Mouse (Mus musculus): ENCODE data around the gene Rbpms2. TPM values are rescaled to one million over a fixed set of nuclear protein-coding genes. Genes with fewer than 3 reads are reported as not detected.

Gene Rbpms2
- polyA plus RNA-seq, 1 experiment: 0.05 TPM

DNA sequence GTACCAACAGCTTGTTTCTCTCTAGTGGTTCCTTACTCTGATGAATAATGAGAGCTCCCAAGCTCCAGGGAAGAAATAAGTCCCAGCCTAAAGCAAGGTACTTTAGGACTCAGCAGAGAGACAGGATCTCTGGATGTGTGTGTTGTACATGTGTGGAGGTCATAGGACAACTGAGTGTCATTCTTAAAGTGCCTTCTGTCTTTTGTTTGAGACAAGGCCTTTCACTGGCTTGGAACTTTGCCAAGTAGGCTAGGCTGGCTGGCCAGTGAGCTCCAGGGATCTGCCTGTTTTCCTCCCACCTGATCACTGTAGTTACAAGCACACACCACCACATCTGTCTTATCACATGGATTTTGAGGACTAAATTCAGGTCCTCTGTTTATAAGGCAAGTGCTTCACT is 66.9 kb downstream of the Rbpms2 start:
- TF ChIP-seq GATA1 (IDR thresholded peaks at IDR 0.05; ENCODE audit: low read length): no peak

DNA sequence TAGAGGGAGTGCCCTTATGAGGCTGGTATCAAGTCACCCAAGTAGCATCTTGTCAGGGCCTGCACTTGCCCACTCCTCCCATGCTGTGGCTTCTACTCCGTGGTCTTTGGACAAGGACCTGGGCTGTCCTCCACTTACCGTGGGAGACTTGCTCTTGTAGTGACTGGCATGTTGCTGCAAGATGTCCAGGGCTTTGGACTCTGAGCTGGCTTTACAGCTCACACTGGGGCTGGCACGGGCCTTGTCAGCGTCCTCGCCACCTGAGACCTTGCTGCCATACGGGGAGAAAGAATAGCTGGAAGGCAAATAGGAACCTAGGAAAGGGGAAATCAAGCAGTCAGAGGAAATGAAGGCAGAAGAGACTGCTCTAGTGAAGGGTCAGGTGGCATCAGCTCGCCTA is 67.9 kb downstream of the Rbpms2 start:
- TF ChIP-seq GATA1 (IDR thresholded peaks at IDR 0.05; ENCODE audit: low read length): no peak

DNA sequence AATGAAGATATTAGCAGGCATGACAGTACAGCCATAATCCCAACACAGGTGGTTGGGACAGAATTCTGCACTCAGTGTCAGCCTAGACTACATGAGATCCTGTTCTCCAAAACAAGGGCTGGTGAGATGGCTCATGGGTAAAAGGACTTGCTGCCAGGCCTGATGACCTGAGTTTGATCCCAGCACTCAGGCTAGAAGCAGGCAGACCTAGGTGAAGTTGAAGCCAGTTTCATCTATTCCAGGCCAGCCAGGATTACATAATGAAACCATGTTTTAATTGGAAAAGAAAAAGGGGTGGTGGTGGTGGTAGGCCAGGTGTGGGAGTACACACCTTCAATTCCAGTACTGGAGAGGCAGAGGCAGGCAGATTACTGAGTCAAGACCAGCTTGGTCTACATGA is 68.5 kb downstream of the Rbpms2 start:
- no peak for TF ChIP-seq GATA1 (IDR thresholded peaks at IDR 0.05; ENCODE audit: low read length)

DNA sequence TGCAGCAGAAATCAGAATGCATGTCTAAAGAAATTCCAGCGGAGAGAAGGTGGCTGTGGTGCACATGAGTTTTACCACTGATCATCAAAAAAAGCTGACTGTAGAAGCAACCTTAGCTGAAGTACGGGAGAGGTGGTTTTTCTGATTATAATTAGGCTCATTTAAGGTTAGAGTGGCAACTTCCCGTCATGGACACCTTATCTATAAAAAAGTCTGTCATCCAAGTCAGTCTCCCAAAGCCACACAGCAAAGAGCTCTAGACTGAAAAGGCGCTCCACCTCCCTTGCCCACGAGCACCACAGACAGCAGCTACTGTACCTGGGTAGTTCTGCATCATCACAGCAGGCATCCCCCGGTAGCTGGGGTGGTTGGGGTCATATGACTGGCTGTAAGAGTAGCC is 71.1 kb downstream of the Rbpms2 start:
- TF ChIP-seq GATA1 (IDR thresholded peaks at IDR 0.05; ENCODE audit: low read length): no peak

DNA sequence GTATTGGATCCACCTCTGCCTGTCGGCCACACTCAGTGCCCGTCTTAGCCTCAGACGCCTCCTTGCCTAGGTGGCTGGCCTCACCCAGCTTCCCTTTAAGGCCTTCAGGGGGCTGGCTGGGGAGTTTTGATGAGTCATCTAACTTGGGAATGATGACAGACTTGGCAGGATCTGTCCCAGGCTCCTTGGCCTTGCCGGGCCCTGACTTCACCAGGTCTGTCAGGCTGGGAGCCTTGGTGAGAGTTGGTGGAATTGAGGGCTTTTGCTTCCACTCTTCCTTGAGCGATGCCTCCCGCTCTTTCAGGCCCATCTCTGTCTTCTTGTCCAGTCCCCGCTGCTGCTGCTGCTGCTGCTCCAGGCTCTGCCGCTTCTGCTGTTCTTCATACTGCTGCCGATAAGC is 72.8 kb downstream of the Rbpms2 start:
- TF ChIP-seq GATA1 (IDR thresholded peaks at IDR 0.05; ENCODE audit: low read length): no peak

DNA sequence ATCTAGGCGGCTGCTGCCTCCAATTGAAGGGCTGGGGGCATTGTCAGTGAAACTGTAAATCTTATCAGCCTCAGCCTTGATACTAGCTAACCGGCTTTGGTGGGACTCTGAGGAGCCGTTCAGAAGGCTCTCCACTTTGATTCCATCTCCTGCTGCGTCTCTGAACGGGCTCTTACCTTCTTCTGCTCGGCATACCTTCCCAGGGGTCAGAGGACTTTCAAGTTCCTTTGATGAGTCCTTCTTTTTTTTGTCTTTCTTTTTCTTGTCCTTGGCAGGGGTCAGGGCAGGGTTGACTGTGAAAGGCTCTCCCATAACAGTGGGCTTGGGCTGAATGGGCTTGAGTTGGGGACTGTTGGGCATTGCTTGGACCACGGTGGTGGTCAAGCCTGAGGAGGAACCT is 73.8 kb downstream of the Rbpms2 start:
- TF ChIP-seq GATA1 (IDR thresholded peaks at IDR 0.05; ENCODE audit: low read length): no peak

DNA sequence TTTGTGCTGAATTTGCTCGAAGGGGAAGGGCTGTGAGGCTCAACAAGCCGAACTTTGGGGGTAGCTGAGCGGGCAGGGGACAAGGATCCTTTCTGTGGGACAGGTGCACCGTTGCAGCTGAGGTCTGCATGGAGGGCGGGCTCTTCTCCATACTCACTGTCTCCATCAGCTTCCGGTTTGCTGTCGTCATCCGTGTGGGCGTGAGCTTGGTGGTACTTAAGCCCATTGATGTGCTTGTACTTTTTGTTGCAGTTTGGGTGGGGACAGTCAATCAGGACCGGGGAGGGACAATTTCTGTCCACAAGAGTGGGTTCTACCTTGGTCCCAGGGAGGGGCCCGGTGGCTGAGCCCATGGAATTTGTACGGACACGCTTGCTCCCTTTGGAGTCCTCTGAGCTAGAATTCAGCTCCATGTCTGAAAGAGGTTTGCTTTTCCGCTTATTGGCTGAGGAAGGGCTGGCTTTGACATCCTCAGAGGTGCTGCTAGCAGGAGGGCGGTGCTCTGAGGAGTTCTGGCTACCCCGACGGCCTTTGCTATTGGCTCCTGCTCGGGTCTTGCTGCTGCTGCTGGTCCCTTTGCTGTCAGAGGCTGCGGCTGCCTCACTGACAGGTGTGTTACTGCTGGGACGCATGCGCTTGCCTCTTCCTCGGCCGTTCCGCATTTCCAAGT is 74.6 kb downstream of the Rbpms2 start:
- no peak for TF ChIP-seq GATA1 (IDR thresholded peaks at IDR 0.05; ENCODE audit: low read length)

Other genes starting within 250 kb of the Rbpms2 start
- gene Kbtbd13, start 238.0 kb upstream of the Rbpms2 start, polyA plus RNA-seq (2012): not detected in 2 replicates
- gene Rasl12, start 231.1 kb upstream of the Rbpms2 start, polyA plus RNA-seq (2012): not detected in 2 replicates
- gene Slc51b, start 206.7 kb upstream of the Rbpms2 start, polyA plus RNA-seq (2012): not detected in 2 replicates
- 8.3 and 11.7 TPM in 2 replicates for gene Mtfmt, start 193.9 kb upstream of the Rbpms2 start, polyA plus RNA-seq (2012)
- 20.7 and 28.0 TPM in 2 replicates for gene Spg21, start 168.7 kb upstream of the Rbpms2 start, polyA plus RNA-seq (2012)
- gene Ankdd1a, start 109.5 kb upstream of the Rbpms2 start, polyA plus RNA-seq (2012): not detected in 2 replicates
- gene Plekho2, start 49.6 kb upstream of the Rbpms2 start, polyA plus RNA-seq (2012): 17.8 and 32.5 TPM in 2 replicates
- 8.1 and 9.4 TPM in 2 replicates for gene Pif1, start 42.5 kb upstream of the Rbpms2 start, polyA plus RNA-seq (2012)
- 88.1 and 114 TPM in 2 replicates for gene Oaz2, start 38.4 kb downstream of the Rbpms2 start, polyA plus RNA-seq (2012)
- 48.1 and 92.4 TPM in 2 replicates for gene Zfp609, start 197.9 kb downstream of the Rbpms2 start, polyA plus RNA-seq (2012)

All from G1E-ER4 (cell line).